Mouse (Mus musculus): ENCODE measurements at regions not wholly inside any gene's neighbourhood (a gene's known extent, or its start where the extent isn't known, plus 50 kb on each side); places are given as distances from the start of the nearest gene placed in this dataset.

- no peaks in the 10 kb centered on the region for H3K36me3 ChIP-seq (ENCODE audit: control insufficient read depth, insufficient read depth, low read length)
- DNase-seq (ENCODE audit: low spot score) (no peak), ATAC-seq (ENCODE audit: low read depth) (no peak)
- no peak overlapping the region for H3K27ac ChIP-seq (replicated peaks; ENCODE audit: low read depth, low read length)
- no peak overlapping the region for H3K4me3 ChIP-seq (ENCODE audit: low read depth, low read length)
- no peaks in the 10 kb centered on the region for H3K4me1 ChIP-seq (ENCODE audit: control insufficient read depth, insufficient read depth, low read length)
- H3K4me2 ChIP-seq (ENCODE audit: low read depth, low read length), result no peak overlapping the region
- WGBS, result 68% methylated on average over 4 of the region's 4 CpGs
- H3K9ac ChIP-seq (ENCODE audit: low read depth, low read length), result no peak overlapping the region
- H3K27me3 ChIP-seq (replicated peaks; ENCODE audit: control insufficient read depth, insufficient read depth, low read length), result no peaks in the 10 kb centered on the region
- H3K9me3 ChIP-seq (ENCODE audit: control insufficient read depth, low read length), result no peaks in the 10 kb centered on the region
These were observed 53.1 kb upstream of the Galnt7 start for GRCm38 (mm10) chr8:57705957-57706356.

DNA sequence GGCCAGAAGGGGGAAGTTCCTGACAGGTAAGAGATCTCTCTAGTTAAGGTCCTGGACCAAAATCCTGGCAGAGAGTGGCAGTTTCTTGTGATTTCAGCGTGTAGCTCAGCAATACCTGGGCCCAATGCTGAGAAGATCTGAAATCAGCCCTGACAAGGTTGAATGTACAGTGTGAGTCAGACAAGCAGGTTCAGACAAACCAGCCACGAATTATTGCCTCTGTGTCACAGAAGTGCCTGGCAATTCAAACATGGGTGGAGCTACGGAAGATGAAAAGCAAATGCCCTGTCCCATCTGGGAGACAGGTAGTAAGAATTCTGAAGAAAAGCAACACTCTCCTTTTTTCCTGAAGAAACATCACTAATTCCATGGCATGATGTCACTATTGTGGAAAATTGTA is 51.3 kb upstream of the Galnt7 start:
- no peak overlapping the region for H3K4me2 ChIP-seq (ENCODE audit: low read depth, low read length)

GRCm38 (mm10) chr8:57702407-57703113 is 49.7 kb upstream of the Galnt7 start:
- ATAC-seq (ENCODE audit: low read depth), result no peak
- Histone ChIP-seq H3K9ac (ENCODE audit: low read depth, low read length) (no peak overlapping the region), H3K4me1 (ENCODE audit: control insufficient read depth, insufficient read depth, low read length) (no peaks in the 10 kb centered on the region), H3K4me3 (ENCODE audit: low read depth, low read length) (no peak overlapping the region), H3K27ac (replicated peaks; ENCODE audit: low read depth, low read length) (no peak overlapping the region), H3K9me3 (ENCODE audit: control insufficient read depth, low read length) (no peaks in the 10 kb centered on the region), H3K4me2 (ENCODE audit: low read depth, low read length) (no peak overlapping the region), H3K27me3 (replicated peaks; ENCODE audit: control insufficient read depth, insufficient read depth, low read length) (no peaks in the 10 kb centered on the region), H3K36me3 (ENCODE audit: control insufficient read depth, insufficient read depth, low read length) (no peaks in the 10 kb centered on the region)
- WGBS, result 66% methylated on average over 7 of the region's 7 CpGs
- no peak for DNase-seq (ENCODE audit: low spot score)

More for the DNA sequence above, 51.3 kb upstream of the Galnt7 start:
- Histone ChIP-seq H3K27me3 (replicated peaks; ENCODE audit: control insufficient read depth, insufficient read depth, low read length) (no peaks in the 10 kb centered on the region), H3K9me3 (ENCODE audit: control insufficient read depth, low read length) (no peaks in the 10 kb centered on the region), H3K9ac (ENCODE audit: low read depth, low read length) (no peak overlapping the region), H3K36me3 (ENCODE audit: control insufficient read depth, insufficient read depth, low read length) (no peaks in the 10 kb centered on the region), H3K4me3 (ENCODE audit: low read depth, low read length) (no peak overlapping the region), H3K27ac (replicated peaks; ENCODE audit: low read depth, low read length) (no peak overlapping the region), H3K4me1 (ENCODE audit: control insufficient read depth, insufficient read depth, low read length) (no peaks in the 10 kb centered on the region)
- DNase-seq (ENCODE audit: low spot score) (peak; percentile 16), ATAC-seq (ENCODE audit: low read depth) (no peak)
- WGBS, result 76% methylated on average over 3 of the region's 3 CpGs

All from embryonic facial prominence, embryonic 14.5 days (tissue).